33 mouse cellular contexts compared by ENCODE assay signal in the genomic region with DNA sequence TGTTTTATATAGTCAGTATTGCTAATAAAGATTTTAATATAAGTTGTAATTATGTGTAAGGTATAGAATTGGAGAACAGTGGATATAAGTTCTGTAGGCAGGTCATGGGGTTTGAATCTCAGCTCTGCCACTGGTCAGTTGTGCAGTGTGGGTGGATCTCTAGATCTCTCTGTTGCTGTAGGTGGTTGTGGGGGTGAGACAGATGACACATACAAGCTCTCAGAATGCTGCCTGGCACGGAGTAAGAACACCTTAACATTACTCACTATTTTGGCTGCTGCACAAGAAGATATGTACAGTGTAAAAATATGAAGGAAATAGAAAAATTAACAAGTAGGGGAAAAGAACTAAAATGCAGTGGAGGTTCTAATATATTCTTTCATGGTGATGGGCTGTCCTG.
DNase-seq lines count a peak whose midpoint lies in the region; ATAC-seq lines count a peak whose summit lies in the region.
"Had no signal": no experiment of that assay in that cellular context is flagged by ENCODE, and none has a peak within 500 bp of the region (broad histone marks: within the 10 kb centered on the region; RNA-seq: fewer than 3 reads in every experiment).

No protein-coding gene starts in this region.

- peak; percentile 31 for DNase-seq in layer of hippocampus, adult 9-11 months
- no peak for DNase-seq in layer of hippocampus, adult 9-10 months (ENCODE audit: low spot score)
- DNase-seq in right cerebral cortex, postnatal 25 days = peak; percentile 34
- DNase-seq in right cerebral cortex, postnatal 4 days = no peak
- DNase-seq in left cerebral cortex, postnatal 25 days (ENCODE audit: low spot score in 2 of 2) = peak; percentile 16 to 77
- DNase-seq in midbrain, embryonic 10.5 days (ENCODE audit: low spot score) = no peak
- DNase-seq in hindbrain, embryonic 14.5 days (ENCODE audit: low spot score) = no peak
- DNase-seq: adrenal gland, postnatal 14 days; cerebellum, adult 11-12 months; cerebellum, adult 9-11 months; heart, adult 2 months; heart, postnatal 4 days; kidney, adult 11 months; kidney, postnatal 14 days; layer of hippocampus, postnatal 36 days; liver, embryonic 13.5 days; lung, adult 18-20 months; midbrain, embryonic 14.5 days; spleen, adult 18-20 months; thymus, adult 18-20 months; thymus, postnatal 25 days had no signal

- H3K27me3 ChIP-seq in midbrain, embryonic 10.5 days (ENCODE audit: low read depth, poor library complexity, severe bottlenecking) = no peaks in the 10 kb centered on the region
- no peaks in the 10 kb centered on the region for H3K27me3 ChIP-seq in hindbrain, embryonic 14.5 days (ENCODE audit: control insufficient read depth, insufficient read depth, low read length)
- H3K27me3 ChIP-seq: embryonic facial prominence, embryonic 13.5 days; forebrain, embryonic 15.5 days; heart, embryonic 12.5 days; hindbrain, embryonic 15.5 days; limb, embryonic 15.5 days; liver, embryonic 13.5 days; Patski had no signal

- H3K27ac ChIP-seq in midbrain, embryonic 10.5 days (replicated peaks) = no peak overlapping the region
- H3K27ac ChIP-seq in hindbrain, embryonic 14.5 days = no peak overlapping the region
- H3K27ac ChIP-seq: embryonic facial prominence, embryonic 13.5 days; forebrain, embryonic 10.5 days; forebrain, embryonic 15.5 days; heart, adult 2 months; hindbrain, embryonic 15.5 days; limb, embryonic 10.5 days; limb, embryonic 15.5 days; liver, embryonic 13.5 days; macrophage had no signal

- WGBS in midbrain, embryonic 10.5 days = 84% methylated on average over 1 of the region's 1 CpGs
- 90% methylated on average over 1 of the region's 1 CpGs for WGBS in hindbrain, embryonic 14.5 days

- ATAC-seq in hindbrain, embryonic 14.5 days (ENCODE audit: low FRiP score) = no peak
- ATAC-seq: forebrain, embryonic 15.5 days; inflammation-experienced regulatory T-cells, adult 6 months; lung, postnatal 0 days; Patski had no signal

- intact Hi-C loops in left cerebral cortex, postnatal 25 days (cut with DNase I) = no loop called here

- no peak overlapping the region for H3K4me3 ChIP-seq in midbrain, embryonic 10.5 days
- H3K4me3 ChIP-seq in hindbrain, embryonic 14.5 days (replicated peaks; ENCODE audit: low read length) = no peak overlapping the region
- H3K4me3 ChIP-seq: embryonic facial prominence, embryonic 13.5 days; forebrain, embryonic 10.5 days; forebrain, embryonic 15.5 days; heart, adult 2 months; heart, embryonic 12.5 days; hindbrain, embryonic 15.5 days; limb, embryonic 10.5 days; limb, embryonic 15.5 days; liver, embryonic 13.5 days had no signal

- no peaks in the 10 kb centered on the region for H3K36me3 ChIP-seq in midbrain, embryonic 10.5 days
- no peaks in the 10 kb centered on the region for H3K36me3 ChIP-seq in hindbrain, embryonic 14.5 days (replicated peaks; ENCODE audit: control insufficient read depth, insufficient read depth)
- H3K36me3 ChIP-seq: embryonic facial prominence, embryonic 13.5 days; forebrain, embryonic 10.5 days; forebrain, embryonic 15.5 days; G1E; heart, embryonic 12.5 days; hindbrain, embryonic 15.5 days; limb, embryonic 10.5 days; limb, embryonic 15.5 days; liver, embryonic 13.5 days had no signal

- H3K9ac ChIP-seq in hindbrain, embryonic 14.5 days = no peak overlapping the region
- H3K9ac ChIP-seq: embryonic facial prominence, embryonic 13.5 days; forebrain, embryonic 15.5 days; heart, embryonic 12.5 days; hindbrain, embryonic 15.5 days; limb, embryonic 15.5 days; liver, embryonic 13.5 days had no signal

- no peaks in the 10 kb centered on the region for H3K4me1 ChIP-seq in midbrain, embryonic 10.5 days
- H3K4me1 ChIP-seq in hindbrain, embryonic 14.5 days (replicated peaks; ENCODE audit: control insufficient read depth, insufficient read depth, low read length) = no peaks in the 10 kb centered on the region
- H3K4me1 ChIP-seq: forebrain, embryonic 10.5 days; forebrain, embryonic 15.5 days; heart, embryonic 12.5 days; hindbrain, embryonic 15.5 days; limb, embryonic 10.5 days; limb, embryonic 15.5 days; liver, embryonic 13.5 days had no signal

- no peak overlapping the region for H3K4me2 ChIP-seq in hindbrain, embryonic 14.5 days (replicated peaks)
- H3K4me2 ChIP-seq: embryonic facial prominence, embryonic 13.5 days; forebrain, embryonic 15.5 days; heart, embryonic 12.5 days; hindbrain, embryonic 15.5 days; limb, embryonic 15.5 days; liver, embryonic 13.5 days had no signal

- H3K9me3 ChIP-seq in midbrain, embryonic 10.5 days (replicated peaks) = no peaks in the 10 kb centered on the region
- H3K9me3 ChIP-seq in hindbrain, embryonic 14.5 days (ENCODE audit: control insufficient read depth, low read length) = no peaks in the 10 kb centered on the region
- H3K9me3 ChIP-seq: embryonic facial prominence, embryonic 13.5 days; forebrain, embryonic 10.5 days; forebrain, embryonic 15.5 days; G1E; heart, embryonic 12.5 days; hindbrain, embryonic 15.5 days; limb, embryonic 10.5 days; limb, embryonic 15.5 days; liver, embryonic 13.5 days had no signal

Comparison
In these comparisons a context has a peak if more than half of its experiments do, and no peak if none do; other contexts are left out.
1. DNase-seq: peak in layer of hippocampus, adult 9-11 months (single experiment), right cerebral cortex, postnatal 25 days (single experiment) and left cerebral cortex, postnatal 25 days (2 of 2); none in layer of hippocampus, adult 9-10 months (single experiment), right cerebral cortex, postnatal 4 days (single experiment), midbrain, embryonic 10.5 days (single experiment) and hindbrain, embryonic 14.5 days (single experiment).